Mouse (Mus musculus): ENCODE measurements around the gene Mettl26. TPM values are rescaled to one million over a fixed set of nuclear protein-coding genes. Genes with fewer than 3 reads are reported as not detected.
"Not testable (repeated sequence)": the region's sequence is repeated elsewhere in the genome, so short reads cannot be mapped to it uniquely, and the experiment has no call there.

Gene Mettl26
- polyA plus RNA-seq, 1 experiment from 2014 or later, result 55.5 TPM

DNA sequence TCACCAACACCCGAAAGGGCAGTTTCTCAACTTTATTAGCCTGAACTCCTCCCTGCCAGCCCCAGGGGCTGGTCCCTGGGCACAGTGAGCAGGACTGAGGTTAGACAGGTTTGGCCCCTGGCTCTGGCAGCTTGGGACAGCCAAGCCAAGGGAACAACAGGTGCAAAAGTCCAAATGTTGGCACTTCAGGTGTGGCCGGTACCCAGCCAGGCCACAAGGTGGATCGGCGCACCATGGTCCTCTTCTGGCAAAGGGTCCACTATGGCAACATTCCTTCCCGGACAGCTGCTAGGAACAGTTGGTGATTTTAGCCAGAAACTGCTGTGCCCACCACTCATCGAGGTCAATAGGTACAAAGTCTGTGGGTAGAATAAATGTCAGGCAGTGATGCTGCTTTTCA is 11.2 kb upstream of the Mettl26 start:
- Histone ChIP-seq H3K27ac (no peak overlapping the region), H3K36me3 (replicated peaks) (no peaks in the 10 kb centered on the region), H3K4me2 (no peak overlapping the region), H3K4me1 (peaks cover 34% of the 10 kb centered on the region), H3K27me3 (0 out of 2 replicates have a peak, but pooled peaks cover 6% of the 10 kb centered on the region), H3K9ac (no peak overlapping the region), H3K4me3 (replicated peaks) (no peak overlapping the region), H3K9me3 (no peaks in the 10 kb centered on the region)
- ATAC-seq (ENCODE audit: low FRiP score), result no peak
- WGBS, result 88% methylated on average over 6 of the region's 6 CpGs

DNA sequence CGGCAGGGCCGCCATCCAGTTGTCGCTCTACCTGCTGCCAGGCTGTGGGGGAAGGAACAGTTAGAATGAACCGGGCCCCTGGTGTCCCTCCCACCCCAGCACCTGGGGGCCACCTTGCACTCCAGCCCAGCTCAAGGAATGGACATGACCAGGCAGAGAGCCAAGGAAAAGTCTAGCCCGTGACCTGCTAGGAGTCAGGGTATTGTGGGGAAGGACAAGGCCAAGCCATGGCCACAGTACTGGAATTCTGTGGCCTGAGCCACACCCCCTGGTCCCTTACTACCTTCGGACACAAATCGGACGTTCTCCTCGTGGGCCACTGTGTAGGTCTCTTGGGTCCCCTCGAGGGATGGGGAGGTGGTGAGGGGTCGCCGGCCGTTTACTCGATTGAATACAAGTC is 10.6 kb upstream of the Mettl26 start:
- H3K36me3 ChIP-seq (replicated peaks), result no peaks in the 10 kb centered on the region
- no peak overlapping the region for H3K9ac ChIP-seq
- H3K27me3 ChIP-seq, result 0 out of 2 replicates have a peak, but pooled peaks cover 6% of the 10 kb centered on the region
- H3K4me1 ChIP-seq, result peaks cover 40% of the 10 kb centered on the region
- H3K4me3 ChIP-seq (replicated peaks), result no peak overlapping the region
- WGBS, result 93% methylated on average over 14 of the region's 14 CpGs
- no peak overlapping the region for H3K4me2 ChIP-seq
- no peaks in the 10 kb centered on the region for H3K9me3 ChIP-seq
- ATAC-seq (ENCODE audit: low FRiP score), result no peak
- H3K27ac ChIP-seq, result no peak overlapping the region

DNA sequence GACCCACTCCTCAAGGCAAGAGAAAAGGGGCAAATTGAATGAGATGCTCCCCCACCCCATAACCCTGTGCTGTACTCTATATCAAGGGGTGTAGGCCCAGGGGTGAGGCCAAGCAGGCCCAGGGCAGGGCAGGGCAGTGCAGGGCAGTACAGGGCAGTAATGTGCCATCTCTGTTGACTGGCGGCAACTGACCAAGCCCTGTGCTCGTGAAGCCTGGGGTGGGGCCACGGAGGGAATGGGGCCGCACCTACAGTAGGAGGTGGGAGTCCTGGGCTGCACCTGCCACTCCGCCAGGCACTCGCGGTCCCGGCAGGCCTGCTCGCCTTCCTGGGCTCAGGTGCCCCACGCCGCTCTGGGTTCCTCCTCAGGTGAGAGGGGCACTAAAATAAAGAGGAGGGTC is 9.6 kb upstream of the Mettl26 start:
- Histone ChIP-seq H3K4me1 (peaks cover 31% of the 10 kb centered on the region), H3K4me3 (replicated peaks) (no peak overlapping the region), H3K9me3 (no peaks in the 10 kb centered on the region), H3K27ac (no peak overlapping the region), H3K27me3 (0 out of 2 replicates have a peak, but pooled peaks cover 6% of the 10 kb centered on the region), H3K36me3 (replicated peaks) (no peaks in the 10 kb centered on the region), H3K4me2 (no peak overlapping the region), H3K9ac (no peak overlapping the region)
- 95% methylated on average over 11 of the region's 11 CpGs for WGBS
- no peak for ATAC-seq (ENCODE audit: low FRiP score)

DNA sequence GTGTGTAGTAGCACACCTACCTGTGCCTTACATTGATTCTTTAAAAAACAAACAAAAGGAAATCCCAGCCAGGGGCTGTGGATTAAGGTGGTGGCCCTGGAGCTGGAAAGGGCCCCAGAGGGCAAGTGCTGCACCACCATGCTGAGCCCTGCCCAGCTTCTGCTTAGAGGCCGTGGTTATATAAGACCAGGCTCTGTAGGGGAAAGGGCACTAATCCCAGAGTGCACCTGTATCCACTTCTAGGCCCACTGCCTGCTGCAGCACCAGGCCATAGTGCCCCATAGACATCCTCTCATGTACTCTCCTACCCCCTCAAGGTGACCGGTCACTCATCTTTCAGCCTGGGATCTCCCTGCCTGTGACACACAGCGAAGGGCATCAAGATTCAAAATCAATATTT is 8.7 kb upstream of the Mettl26 start:
- 0 out of 2 replicates have a peak, but pooled peaks cover 6% of the 10 kb centered on the region for H3K27me3 ChIP-seq
- WGBS, result 96% methylated on average over 3 of the region's 3 CpGs
- H3K4me2 ChIP-seq, result no peak overlapping the region
- no peaks in the 10 kb centered on the region for H3K9me3 ChIP-seq
- H3K4me1 ChIP-seq, result peaks cover 23% of the 10 kb centered on the region
- no peak overlapping the region for H3K4me3 ChIP-seq (replicated peaks)
- no peaks in the 10 kb centered on the region for H3K36me3 ChIP-seq (replicated peaks)
- no peak for ATAC-seq (ENCODE audit: low FRiP score)
- no peak overlapping the region for H3K27ac ChIP-seq
- no peak overlapping the region for H3K9ac ChIP-seq

DNA sequence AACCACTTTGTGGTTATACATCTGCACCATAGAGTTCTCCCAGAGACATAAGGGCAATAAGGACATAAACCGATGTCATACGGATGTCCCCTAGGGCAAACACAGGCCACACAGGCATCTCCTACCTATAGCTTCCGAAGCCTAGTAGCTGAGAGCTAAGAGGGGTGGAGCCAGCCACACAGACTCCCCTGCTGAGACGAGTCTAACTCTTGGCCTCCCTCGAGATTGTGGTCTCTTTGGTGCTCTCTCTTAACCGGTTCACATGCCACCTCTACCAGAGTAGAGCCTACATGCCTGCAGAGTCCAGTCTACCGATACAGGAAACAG is 7.4 kb upstream of the Mettl26 start:
- H3K4me3 ChIP-seq (replicated peaks), result peak overlapping the region; percentile 88
- WGBS, result 15% methylated on average over 7 of the region's 7 CpGs
- H3K9ac ChIP-seq, result peak overlapping the region; percentile 71; the same call in 1 of the 2 replicates
- peak overlapping the region; percentile 99 for H3K4me2 ChIP-seq
- 0 out of 2 replicates have a peak, but pooled peaks cover 6% of the 10 kb centered on the region for H3K27me3 ChIP-seq
- ATAC-seq (ENCODE audit: low FRiP score), result no peak
- H3K9me3 ChIP-seq, result no peaks in the 10 kb centered on the region
- no peaks in the 10 kb centered on the region for H3K36me3 ChIP-seq (replicated peaks)
- H3K4me1 ChIP-seq, result peaks cover 15% of the 10 kb centered on the region
- H3K27ac ChIP-seq, result no peak overlapping the region

DNA sequence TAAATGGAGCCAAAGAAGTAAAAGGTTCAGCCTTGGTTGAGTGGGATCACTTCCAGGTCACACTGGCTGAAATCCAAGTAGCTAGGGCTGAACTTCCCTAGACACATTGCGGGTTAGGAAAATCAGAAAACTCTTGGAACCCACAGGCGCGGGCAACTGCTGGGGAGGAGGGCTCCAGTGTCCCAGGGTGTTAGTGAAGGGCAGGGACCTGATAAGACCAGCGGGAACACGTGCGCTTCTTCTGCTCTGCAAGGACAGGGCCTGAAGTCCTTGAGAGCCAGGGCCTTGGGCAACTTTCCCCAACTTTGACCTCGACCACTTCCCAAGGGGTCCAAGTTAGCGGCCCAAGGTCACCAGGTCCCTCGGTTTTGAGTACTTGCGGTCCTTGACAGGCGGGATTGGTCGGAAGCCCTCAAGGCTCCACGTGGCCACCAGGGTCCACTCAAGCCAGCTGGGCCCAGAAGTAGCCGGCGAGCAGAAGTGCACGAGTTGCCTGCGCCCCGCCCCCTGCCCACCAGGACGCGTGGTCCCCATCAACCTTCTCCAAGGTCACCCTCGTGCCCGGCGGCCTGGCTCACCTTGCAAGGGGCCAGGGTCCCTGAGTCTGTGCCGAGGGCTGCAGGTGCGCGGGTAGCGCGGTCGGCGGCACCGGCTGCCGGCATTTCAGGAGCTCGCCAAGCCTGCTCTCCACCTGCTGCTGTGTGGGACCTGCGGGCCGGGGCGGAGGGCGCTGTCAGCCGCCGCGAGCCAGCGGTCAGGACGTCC is 6.9 kb upstream of the Mettl26 start:
- WGBS, result 1% methylated on average over 42 of the region's 42 CpGs
- H3K9me3 ChIP-seq, result no peaks in the 10 kb centered on the region
- H3K9ac ChIP-seq, result peak overlapping the region; percentile 71
- ATAC-seq (ENCODE audit: low FRiP score), result peak; percentile 67
- H3K4me1 ChIP-seq, result peaks cover 15% of the 10 kb centered on the region
- H3K4me2 ChIP-seq, result peak overlapping the region; percentile 99
- H3K27ac ChIP-seq, result peak overlapping the region; percentile 43; the same call in 1 of the 2 replicates
- 0 out of 2 replicates have a peak, but pooled peaks cover 6% of the 10 kb centered on the region for H3K27me3 ChIP-seq
- H3K36me3 ChIP-seq (replicated peaks), result no peaks in the 10 kb centered on the region
- H3K4me3 ChIP-seq (replicated peaks), result peak overlapping the region; percentile 88

DNA sequence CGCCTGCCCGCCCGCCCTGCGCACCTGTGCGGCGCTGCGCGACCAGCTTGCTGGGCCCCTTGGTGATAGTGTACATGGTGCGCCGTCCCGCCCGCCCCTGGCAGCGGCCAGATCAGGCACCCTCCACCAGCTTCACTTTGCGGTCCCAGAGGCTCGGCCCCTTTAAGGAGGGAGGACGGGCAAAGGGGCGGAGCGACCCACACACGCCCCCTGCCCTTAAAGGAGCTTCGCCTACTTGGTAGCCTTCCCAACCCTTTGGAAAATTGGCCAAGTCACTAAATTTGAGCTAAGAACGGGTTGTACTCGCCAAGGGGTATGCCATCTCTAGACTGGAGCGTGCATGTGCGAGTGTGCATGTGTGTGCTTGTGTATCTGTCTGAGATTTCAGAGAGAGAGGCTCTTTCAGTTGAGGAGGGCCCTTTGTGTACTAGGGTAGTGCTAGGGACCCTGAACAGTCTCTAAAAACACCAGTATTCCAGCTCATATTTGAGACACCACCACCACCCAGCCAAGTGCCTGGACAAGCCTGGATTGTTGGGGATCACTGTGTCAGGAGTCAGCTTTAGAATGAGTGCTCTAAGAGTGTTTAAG is 6.2 kb upstream of the Mettl26 start, which contains the start of gene Mcrip2:
Mcrip2 (minus strand) TSS at position 164 of the 591 bp plus-strand sequence.
- Histone ChIP-seq H3K9me3 (no peaks in the 10 kb centered on the region), H3K4me2 (peak within 1 kb of the TSS; percentile 99), H3K9ac (peak within 1 kb of the TSS; percentile 71), H3K27ac (peak within 1 kb of the TSS; percentile 43), H3K4me1 (peaks cover 16% of the 10 kb centered on the region), H3K36me3 (replicated peaks) (no peaks in the 10 kb centered on the region), H3K27me3 (0 out of 2 replicates have a peak, but pooled peaks cover 6% of the 10 kb centered on the region), H3K4me3 (replicated peaks) (peak within 1 kb of the TSS; percentile 88)
- WGBS, result 0% methylated on average over 24 of the region's 24 CpGs
- peak; percentile 88 for ATAC-seq (ENCODE audit: low FRiP score)

DNA sequence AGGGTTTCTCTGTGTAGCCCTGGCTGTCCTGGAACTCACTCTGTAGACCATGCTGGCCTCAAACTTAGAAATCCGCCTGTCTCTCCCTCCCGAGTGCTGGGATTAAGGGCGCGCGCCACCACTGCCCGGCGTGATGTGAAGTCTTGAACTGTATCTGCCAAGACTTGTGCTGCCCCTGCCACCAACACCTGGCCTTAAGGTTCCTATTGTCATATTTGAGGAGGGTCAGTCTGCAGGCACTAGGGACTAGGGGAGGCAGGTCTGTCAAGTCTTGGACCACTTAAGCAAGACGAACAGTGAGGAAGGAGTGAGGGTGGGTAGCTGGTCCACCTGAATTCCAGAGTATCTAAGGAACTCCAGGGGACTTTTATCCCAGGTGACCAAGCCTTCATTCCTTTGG is 5.4 kb upstream of the Mettl26 start:
- no peaks in the 10 kb centered on the region for H3K36me3 ChIP-seq (replicated peaks)
- H3K27ac ChIP-seq, result no peak overlapping the region
- H3K9ac ChIP-seq, result no peak overlapping the region
- ATAC-seq (ENCODE audit: low FRiP score), result no peak
- H3K4me3 ChIP-seq (replicated peaks), result no peak overlapping the region
- WGBS, result 83% methylated on average over 8 of the region's 8 CpGs
- no peak overlapping the region for H3K4me2 ChIP-seq
- no peaks in the 10 kb centered on the region for H3K9me3 ChIP-seq
- 0 out of 2 replicates have a peak, but pooled peaks cover 6% of the 10 kb centered on the region for H3K27me3 ChIP-seq
- peaks cover 24% of the 10 kb centered on the region for H3K4me1 ChIP-seq

DNA sequence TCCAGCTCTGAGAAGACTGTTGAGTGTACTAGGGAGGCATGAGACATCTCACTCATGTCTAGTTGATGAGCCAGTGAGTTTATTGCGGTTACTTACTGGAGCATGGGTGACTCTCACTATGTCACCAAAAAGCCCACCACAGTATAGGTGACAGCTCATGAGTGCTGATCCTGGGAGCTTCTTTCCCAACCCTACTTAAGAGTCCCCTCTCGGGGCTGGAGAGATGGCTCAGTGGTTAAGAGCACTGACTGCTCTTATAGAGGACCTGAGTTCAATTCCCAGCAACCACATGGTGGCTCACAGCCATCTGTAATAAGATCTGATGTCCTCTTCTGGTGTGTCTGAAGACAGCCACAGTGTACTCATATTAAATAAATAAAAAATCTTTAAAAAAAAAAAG is 4.9 kb upstream of the Mettl26 start:
- Histone ChIP-seq H3K9me3 (no peaks in the 10 kb centered on the region), H3K4me2 (no peak overlapping the region), H3K27ac (no peak overlapping the region), H3K4me1 (peaks cover 24% of the 10 kb centered on the region), H3K27me3 (0 out of 2 replicates have a peak, but pooled peaks cover 6% of the 10 kb centered on the region), H3K4me3 (replicated peaks) (no peak overlapping the region), H3K9ac (no peak overlapping the region), H3K36me3 (replicated peaks) (no peaks in the 10 kb centered on the region)
- 83% methylated on average over 2 of the region's 2 CpGs for WGBS
- no peak for ATAC-seq (ENCODE audit: low FRiP score)

DNA sequence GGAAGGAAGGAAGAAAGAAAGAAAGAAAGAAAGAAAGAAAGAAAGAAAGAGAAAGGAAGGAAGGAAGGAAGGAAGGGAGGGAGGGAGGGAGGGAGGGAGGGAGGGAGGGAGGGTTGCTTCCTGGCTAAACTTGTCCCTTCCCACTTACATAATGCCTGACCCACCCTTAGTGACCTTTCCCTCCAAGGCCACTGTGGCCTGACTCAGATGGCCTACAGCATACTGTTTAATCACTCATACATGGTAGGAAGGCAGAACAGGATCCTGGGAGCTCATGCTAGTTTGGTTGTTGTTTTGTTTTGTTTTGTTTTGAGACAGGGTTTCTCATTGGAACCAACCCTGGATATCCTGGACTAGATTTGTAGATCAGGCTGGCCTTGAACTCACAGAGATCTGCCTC is 3.3 kb upstream of the Mettl26 start:
- not testable (repeated sequence) for H3K36me3 ChIP-seq (replicated peaks); H3K9ac ChIP-seq; H3K4me2 ChIP-seq; H3K27me3 ChIP-seq; H3K9me3 ChIP-seq; H3K27ac ChIP-seq; H3K4me3 ChIP-seq (replicated peaks); ATAC-seq (ENCODE audit: low FRiP score)
- H3K4me1 ChIP-seq, result peaks cover 33% of the 10 kb centered on the region

DNA sequence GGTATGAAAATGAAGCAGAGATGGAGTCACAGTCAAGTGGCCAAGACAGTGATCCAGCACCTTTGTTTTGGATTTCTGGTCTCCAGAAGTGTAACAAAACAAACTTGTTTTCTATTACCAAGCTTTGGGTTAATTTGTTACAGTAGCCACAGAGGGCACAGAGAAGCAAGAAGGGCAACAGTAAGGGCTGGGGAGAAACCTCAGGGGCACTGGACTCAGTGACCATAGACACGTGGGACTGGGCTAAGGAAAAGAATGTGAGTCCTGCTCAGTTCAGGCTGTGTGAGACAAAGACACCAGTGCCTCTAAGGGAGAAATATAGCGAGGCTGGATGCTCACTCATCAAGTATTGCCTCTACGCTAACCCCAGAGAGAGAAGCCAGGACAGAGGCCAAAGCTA is 2.2 kb upstream of the Mettl26 start:
- no peak for ATAC-seq (ENCODE audit: low FRiP score)

DNA sequence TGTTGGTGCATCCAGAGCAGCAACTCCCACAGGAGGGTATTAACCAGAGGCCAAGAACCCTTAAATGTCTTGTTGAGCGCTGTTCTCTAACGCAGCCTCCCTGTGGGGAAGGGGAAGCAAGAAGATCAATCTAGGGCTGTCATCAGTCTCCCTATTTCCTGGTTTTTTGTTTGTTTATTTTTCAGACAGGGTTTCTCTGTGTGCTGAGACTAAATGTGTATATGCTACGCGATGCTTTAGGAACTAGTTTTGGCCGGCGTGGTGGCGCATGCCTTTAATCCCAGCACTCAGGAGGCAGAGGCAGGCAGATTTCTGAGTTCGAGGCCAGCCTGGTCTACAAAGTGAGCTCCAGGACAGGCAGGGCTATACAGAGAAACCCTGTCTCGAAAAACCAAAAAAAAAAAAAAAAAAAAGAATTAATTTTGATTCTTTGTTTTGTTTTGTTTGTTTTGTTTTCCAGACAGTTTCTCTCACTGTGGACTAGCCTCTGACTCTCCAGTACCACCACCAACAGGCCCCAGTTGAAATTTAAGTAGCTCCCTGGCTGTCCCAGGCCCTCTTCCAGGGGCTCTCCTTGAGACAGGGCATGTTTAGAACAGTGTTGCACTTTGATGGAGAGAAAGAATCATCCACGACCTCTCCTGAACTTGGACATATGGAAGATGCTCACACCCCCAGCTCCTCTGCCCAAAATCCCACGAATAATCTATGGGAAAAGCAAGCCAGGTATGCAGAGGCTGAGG is 1.3 kb upstream of the Mettl26 start:
- Histone ChIP-seq H3K36me3 (replicated peaks) (peaks cover 10% of the 10 kb centered on the region), H3K9ac (0 out of 2 replicates have a peak overlapping the region, but pooled peaks have one; percentile 55), H3K4me1 (peaks cover 30% of the 10 kb centered on the region), H3K4me2 (peak overlapping the region; percentile 96), H3K27ac (no peak overlapping the region), H3K9me3 (no peaks in the 10 kb centered on the region), H3K4me3 (replicated peaks) (peak overlapping the region; percentile 61; the same call in 1 of the 2 replicates), H3K27me3 (no peaks in the 10 kb centered on the region)
- 84% methylated on average over 11 of the region's 11 CpGs for WGBS
- ATAC-seq (ENCODE audit: low FRiP score), result no peak

More for the DNA sequence above, 2.2 kb upstream of the Mettl26 start:
- Histone ChIP-seq H3K9me3 (no peaks in the 10 kb centered on the region), H3K4me3 (replicated peaks) (no peak overlapping the region), H3K36me3 (replicated peaks) (peaks cover 1% of the 10 kb centered on the region), H3K9ac (no peak overlapping the region), H3K27ac (no peak overlapping the region), H3K4me1 (peaks cover 35% of the 10 kb centered on the region), H3K27me3 (no peaks in the 10 kb centered on the region), H3K4me2 (no peak overlapping the region)
- 76% methylated on average over 3 of the region's 3 CpGs for WGBS
